Mouse (Mus musculus) embryo, embryonic 9.5 days (tissue): ENCODE results near the gene Chfr.
"Not testable (repeated sequence)": the region's sequence is repeated elsewhere in the genome, so short reads cannot be mapped to it uniquely, and the experiment has no call there.

Experiments used
- DNase-seq: peaks from one replicate; pipeline ENCODE4 v3.0.0-alpha.2; 2017; ENCODE audit errors: extremely low spot score

Chfr gene

DNA sequence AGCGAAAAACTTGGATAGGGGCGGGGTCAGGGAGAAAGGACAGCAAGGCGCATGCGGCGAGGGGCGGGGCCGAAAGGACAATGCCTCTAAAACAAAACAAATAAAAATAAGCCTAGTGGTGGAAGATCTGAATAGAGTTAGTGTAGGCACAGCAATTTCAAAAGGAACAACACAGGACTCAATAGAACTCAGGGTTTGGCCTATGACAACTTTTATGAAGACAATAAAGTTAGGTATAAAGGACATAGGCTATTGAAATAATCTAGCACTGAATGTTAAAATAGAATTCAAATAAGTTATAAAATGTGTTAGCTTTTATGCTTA lies 27.4 kb upstream of the Chfr start:
- DNase-seq = no peak

GRCm38 (mm10) chr5:110109991-110110441 lies 25.6 kb upstream of the Chfr start, which contains the start of gene Zfp605:
Zfp605 (plus strand) TSS chr5:110110092.
- peak; percentile 89 for DNase-seq

DNA sequence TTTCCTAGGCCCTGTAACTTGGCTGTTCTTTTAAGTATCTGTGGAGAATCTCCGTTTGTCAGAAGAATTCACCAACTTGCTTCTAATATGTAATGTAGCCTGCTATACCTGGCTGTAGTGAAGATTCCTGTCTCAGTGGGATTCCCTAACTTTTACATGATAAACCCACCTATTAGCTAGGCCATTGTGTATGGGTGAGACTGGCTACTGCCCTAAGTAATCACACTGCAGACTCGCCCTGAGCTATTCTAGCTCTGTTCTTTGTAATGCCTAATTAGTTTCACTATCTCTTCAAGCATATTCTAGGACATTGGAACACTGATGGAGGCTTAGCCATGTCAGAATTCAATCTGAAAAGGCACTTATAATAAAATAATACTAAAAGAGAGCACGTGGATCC lies 13.3 kb upstream of the Chfr start:
- DNase-seq = not testable (repeated sequence)

DNA sequence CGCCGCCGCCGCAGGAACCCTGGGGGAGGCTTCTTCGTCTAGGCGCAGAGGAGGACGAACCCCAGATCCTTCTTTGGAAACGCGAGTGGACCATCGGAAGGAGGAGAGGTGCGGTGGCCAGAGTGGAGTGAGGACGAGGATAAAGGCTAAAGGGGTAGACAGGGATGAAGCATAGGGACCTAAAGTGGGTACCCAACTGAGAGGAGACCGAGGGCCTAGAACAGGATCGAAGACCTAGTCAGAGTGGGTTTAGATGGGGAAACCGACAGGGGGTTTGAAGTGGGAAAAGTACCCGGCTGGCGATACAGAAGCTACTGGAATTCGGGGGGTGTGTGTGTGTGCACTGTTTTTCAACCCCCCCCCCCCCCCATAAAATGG lies 434 bp downstream of the Chfr start:
- DNase-seq = no peak

GRCm38 (mm10) chr5:110137816-110138215 lies 2.2 kb downstream of the Chfr start:
- no peak for DNase-seq

GRCm38 (mm10) chr5:110139325-110139724 lies 3.7 kb downstream of the Chfr start:
- no peak for DNase-seq

DNA sequence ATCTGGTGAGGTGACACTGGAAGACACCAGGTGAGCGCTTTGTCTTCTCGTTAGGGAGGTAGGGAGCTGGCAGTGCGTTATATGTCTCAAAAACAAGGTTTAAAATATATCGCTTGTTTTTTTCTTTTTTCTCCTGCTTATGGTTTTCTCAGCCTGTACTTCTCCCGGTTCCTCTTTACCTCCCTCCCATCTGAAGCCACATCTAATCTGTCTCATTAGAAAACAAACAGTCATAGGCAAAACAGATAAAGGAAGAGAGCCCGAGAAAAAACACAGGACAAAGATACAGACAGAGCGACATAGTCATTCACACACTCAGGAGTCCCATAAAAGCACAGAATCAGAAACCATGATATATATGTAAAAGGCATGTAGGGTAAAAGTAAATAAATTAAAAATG lies 4.8 kb downstream of the Chfr start:
- DNase-seq = no peak

DNA sequence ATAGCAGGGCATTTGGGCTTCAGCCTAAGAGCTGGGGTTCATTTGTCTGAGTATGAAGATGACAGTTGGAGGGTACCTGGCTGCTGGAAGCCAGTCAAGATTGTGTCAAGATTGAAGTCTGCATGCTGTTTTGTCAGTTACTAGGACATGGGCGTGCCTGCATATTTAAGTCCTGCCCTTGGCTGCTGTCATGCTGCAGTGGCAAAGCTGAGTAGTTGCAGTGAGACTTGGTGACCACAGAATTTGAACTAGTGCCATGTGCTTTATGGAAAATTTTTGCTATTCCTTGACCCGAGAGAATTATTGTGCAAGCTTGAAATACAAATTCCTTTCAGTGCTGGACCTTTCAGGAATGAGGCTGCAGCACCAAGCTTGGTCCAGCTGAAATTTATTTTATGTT lies 6.7 kb downstream of the Chfr start:
- no peak for DNase-seq

DNA sequence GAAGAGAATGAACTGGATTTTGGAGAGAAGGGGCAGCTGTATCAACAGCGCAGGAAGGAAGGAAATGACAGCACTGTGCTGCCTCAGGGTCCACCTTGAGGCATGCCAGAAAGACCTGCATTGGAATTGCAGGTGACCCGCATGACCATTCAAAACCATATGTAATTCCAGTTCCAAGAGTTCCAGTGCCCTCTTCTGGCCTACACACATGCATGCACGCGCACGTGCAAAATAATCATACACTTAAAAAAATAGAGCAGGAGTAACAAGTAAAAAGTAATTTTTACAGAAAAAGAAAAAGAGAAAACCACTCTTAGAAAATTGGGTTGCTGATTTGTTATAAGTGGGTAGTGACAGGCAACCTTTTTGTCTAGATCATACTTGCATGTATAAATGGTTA lies 7.4 kb downstream of the Chfr start:
- no peak for DNase-seq

- DNase-seq = no peak
Measured at GRCm38 (mm10) chr5:110169374-110169773, 33.7 kb downstream of the Chfr start.

GRCm38 (mm10) chr5:110176362-110177020 lies 40.8 kb downstream of the Chfr start, which contains the start of gene Golga3:
Golga3 (plus strand) TSS chr5:110176701.
- DNase-seq = peak; percentile 89

DNA sequence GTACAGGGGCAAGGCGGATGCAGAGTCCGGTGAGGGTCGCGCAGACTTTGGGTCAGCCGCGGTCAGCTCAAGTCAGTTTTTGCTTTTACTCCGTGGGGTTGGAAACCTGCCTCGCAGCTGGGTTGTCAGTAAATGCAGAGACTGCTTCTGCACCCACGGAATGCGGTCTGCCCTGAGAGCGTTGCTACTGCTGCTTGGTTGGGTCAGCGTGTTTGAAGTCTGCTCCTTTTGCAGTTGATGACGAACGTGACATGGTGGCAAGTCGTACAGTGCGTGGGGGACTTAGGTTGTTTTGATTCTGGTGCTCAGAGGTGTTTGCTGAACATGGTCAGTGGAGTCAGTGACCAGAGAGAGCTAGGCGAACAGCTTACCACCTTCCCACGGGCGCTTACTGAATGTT lies 41.4 kb downstream of the Chfr start:
- no peak for DNase-seq

DNA sequence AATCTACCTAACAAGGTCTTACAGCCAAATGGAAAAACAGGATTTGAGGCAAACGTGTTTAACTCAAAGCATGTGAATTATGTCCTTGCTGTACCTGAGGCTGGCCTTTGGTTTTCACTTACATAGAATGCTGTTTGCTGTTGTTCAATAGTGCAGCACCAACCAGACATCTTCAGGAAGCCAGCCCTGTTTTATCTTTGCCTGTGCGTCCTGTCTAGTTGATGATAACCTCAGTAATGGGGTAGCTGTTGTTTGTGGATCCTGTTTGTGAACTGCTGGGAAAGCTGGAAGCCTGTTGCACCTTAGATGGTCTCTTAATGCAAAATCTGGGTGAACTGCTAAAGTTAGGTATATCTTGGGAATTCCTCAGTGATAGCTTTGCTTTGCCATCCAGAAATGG lies 43.0 kb downstream of the Chfr start:
- DNase-seq = no peak

DNA sequence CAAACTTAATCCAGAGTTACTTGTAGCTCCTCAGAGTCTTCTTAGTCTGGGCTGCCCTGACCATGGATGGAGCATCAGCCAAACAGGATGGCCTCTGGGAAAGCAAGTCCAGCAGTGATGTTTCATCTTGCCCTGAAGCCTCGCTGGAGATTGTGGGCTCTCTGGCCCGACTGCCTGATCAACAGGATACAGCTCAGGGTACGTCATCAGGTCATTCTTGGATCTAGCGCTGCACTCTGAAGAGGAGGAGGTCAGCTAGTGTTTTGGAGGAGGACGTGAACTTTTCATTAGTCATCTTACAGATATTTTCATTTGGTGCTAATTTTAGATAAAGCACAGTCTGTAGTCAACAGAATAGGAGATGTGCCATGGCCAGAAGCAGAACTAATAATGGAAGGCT lies 46.1 kb downstream of the Chfr start:
- DNase-seq = no peak

DNA sequence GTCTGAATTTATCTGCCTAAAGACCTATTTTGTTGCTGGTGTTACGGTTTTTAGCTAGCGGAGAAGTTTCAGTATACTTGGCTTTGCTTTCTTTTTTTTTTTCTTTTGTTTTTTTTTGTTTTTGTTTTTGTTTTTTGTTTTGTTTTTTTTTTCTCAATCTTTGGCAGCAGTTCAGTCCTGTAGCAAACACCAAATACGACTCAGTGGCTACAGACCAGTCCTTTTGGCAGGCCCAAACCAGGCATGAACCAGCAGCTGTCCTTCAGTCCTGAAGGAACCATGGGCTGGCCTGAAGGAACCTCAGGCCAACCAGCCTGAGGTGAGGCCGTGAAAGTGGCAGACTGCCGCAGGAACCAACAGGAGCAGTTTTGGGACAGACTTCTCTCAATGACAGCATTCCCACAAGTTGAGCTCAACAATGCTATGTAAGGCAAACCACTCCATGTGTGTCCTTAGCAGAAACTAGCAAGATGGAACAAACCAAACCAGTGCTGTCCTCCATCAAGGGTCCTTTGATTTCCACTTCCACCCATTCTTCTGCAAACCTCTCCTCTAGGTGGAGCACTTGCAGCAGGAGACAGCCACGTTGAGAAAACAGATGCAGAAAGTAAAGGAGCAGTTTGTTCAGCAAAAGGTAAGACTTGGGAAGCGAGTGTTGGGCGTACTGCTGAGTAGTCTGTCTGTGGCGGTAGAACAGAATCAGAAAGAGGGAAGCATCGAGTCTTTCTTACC lies 67.7 kb downstream of the Chfr start:
- peak; percentile 4 for DNase-seq

GRCm38 (mm10) chr5:110204777-110205176 lies 69.1 kb downstream of the Chfr start:
- DNase-seq = no peak

DNA sequence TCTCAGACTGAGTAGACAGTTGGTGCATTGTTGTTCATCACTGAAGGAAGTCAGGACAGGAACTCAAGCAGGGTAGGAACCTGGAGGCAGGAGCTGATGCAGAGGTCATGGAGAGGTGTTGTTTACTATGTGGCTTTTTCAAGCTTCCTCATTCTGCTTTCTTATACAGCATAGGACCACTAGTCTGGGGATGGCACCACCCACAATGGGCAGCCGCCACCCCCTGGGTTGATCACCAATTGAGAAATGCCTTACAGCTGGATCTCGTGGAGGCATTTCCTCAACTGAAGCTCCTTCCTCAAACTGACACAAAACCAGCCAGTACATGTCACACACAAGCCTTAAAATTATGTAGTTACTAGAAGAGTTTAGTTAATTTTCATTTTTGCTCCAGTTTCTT lies 75.7 kb downstream of the Chfr start:
- no peak for DNase-seq

GRCm38 (mm10) chr5:110216780-110217179 lies 81.1 kb downstream of the Chfr start:
- DNase-seq = no peak

DNA sequence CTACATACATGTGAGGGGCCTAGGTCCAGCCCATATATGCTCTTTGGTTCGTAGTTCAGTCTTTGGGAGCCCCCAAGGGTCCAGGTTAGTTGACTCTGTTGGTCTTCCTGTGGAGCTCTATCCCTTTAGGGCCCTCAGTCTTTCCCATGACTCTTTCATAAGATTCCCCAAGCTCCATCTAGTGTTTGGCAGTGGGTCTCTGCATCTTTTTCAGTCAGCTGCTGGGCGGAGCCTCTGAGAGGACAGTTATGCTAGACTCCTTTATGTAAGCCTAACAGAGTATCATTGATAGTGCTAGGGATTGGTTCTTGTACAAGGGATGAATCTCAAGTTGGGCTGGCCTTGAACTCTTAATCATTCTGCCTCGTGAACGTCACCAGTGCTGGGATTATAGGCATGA lies 84.7 kb downstream of the Chfr start:
- no peak for DNase-seq
